Mouse (Mus musculus) CH12.LX (cell line): ENCODE data around the gene Crp. TPM values are rescaled to one million over a fixed set of nuclear protein-coding genes. Genes with fewer than 3 reads are reported as not detected.

ENCODE experiments used
- DNase-seq: peaks from one replicate; pipeline ENCODE4 v3.0.0-alpha.2; 2013; ENCODE audit errors: extremely low read depth
- H3K27ac ChIP-seq: 2 replicates; pipeline ENCODE4 v1.5.1; 2012; ENCODE audit warnings: low read depth, mild to moderate bottlenecking, control low read depth, moderate library complexity; ENCODE audit not compliant: insufficient read depth
- H3K27me3 ChIP-seq: replicated peaks from 2 replicates; pipeline ENCODE3; 2012; ENCODE audit warnings: inconsistent platforms
- H3K36me3 ChIP-seq, 2 experiments: replicated peaks in 1 of 2; 2 replicates each; pipeline versions ENCODE3 to v1.6.1; 2012; ENCODE audit warnings: inconsistent platforms in 1 of 2, low read length in 1 of 2, mild to moderate bottlenecking in 1 of 2, mixed read lengths in 1 of 2, moderate library complexity in 1 of 2; ENCODE audit not compliant: control insufficient read depth in 1 of 2, insufficient read depth in 1 of 2
- H3K4me1 ChIP-seq, 2 experiments: 2 replicates each; pipeline ENCODE4 v1.6.1; 2012; ENCODE audit warnings: inconsistent platforms in 1 of 2, moderate library complexity in 1 of 2; ENCODE audit not compliant: insufficient read depth in 2 of 2, control insufficient read depth in 1 of 2
- H3K4me2 ChIP-seq: 2 replicates; pipeline ENCODE4 v1.6.1; 2012; ENCODE audit warnings: low read depth, mild to moderate bottlenecking, control low read depth; ENCODE audit not compliant: poor library complexity, insufficient read depth, severe bottlenecking
- H3K4me3 ChIP-seq, 3 experiments: fragments of 150-350 bp in 1 of 3; sonication (generic) in 1 of 3; replicated peaks in 1 of 3; 2 replicates each; pipeline versions ENCODE3 to v1.5.1; 2011 to 2012; ENCODE audit warnings: low read depth in 2 of 3, low read length in 2 of 3, mild to moderate bottlenecking in 2 of 3, moderate library complexity in 2 of 3, control low read depth in 1 of 3, improper control_type of control experiment in 1 of 3, inconsistent platforms in 1 of 3, mixed read lengths in 1 of 3; ENCODE audit not compliant: poor library complexity in 1 of 3
- H3K79me2 ChIP-seq: replicated peaks from 2 replicates; pipeline ENCODE4 v1.6.1; 2012; ENCODE audit warnings: mild to moderate bottlenecking, moderate library complexity; ENCODE audit not compliant: control insufficient read depth, poor library complexity, insufficient read depth, severe bottlenecking; ENCODE audit errors: extremely low read depth
- H3K9ac ChIP-seq: 2 replicates; pipeline ENCODE4 v1.6.1; 2012; ENCODE audit warnings: low read depth, mild to moderate bottlenecking, control low read depth, moderate library complexity; ENCODE audit not compliant: insufficient read depth
- H3K9me3 ChIP-seq: replicated peaks from 2 replicates; pipeline ENCODE3; 2012; ENCODE audit warnings: low read length, inconsistent platforms, mixed read lengths
- CHD1 ChIP-seq: IDR thresholded peaks from 2 replicates; pipeline ENCODE4 v1.6.1; 2012; ENCODE audit warnings: low read depth, low read length, improper control_type of control experiment, inconsistent platforms
- ETS1 ChIP-seq: conservative IDR thresholded peaks from 2 replicates; pipeline ENCODE4 v1.6.1; 2012; ENCODE audit warnings: low read depth, mild to moderate bottlenecking, inconsistent platforms, low read length, improper control_type of control experiment, moderate library complexity
- GABPA ChIP-seq: IDR thresholded peaks from 2 replicates; pipeline ENCODE4 v1.6.1; 2012; ENCODE audit warnings: low read depth, low read length, improper control_type of control experiment, inconsistent platforms; ENCODE audit not compliant: insufficient replicate concordance
- KAT2A ChIP-seq: IDR thresholded peaks from 2 replicates; pipeline ENCODE4 v1.6.1; 2012; ENCODE audit warnings: low read length, improper control_type of control experiment, inconsistent platforms; ENCODE audit not compliant: insufficient replicate concordance
- MAFK ChIP-seq: IDR thresholded peaks from 2 replicates; pipeline ENCODE4 v1.6.1; 2011; ENCODE audit warnings: low read length, improper control_type of control experiment; ENCODE audit not compliant: insufficient replicate concordance
- MAZ ChIP-seq: IDR thresholded peaks from 2 replicates; pipeline ENCODE4 v1.6.1; 2012; ENCODE audit warnings: low read depth, mild to moderate bottlenecking, inconsistent platforms, low read length, improper control_type of control experiment, moderate library complexity
- MEF2A ChIP-seq: IDR thresholded peaks from 2 replicates; pipeline ENCODE4 v1.6.1; 2014; ENCODE audit warnings: low read depth, mild to moderate bottlenecking, inconsistent platforms, low read length, improper control_type of control experiment, borderline replicate concordance
- MXI1 ChIP-seq: IDR thresholded peaks from 2 replicates; pipeline ENCODE4 v1.6.1; 2011; ENCODE audit warnings: mild to moderate bottlenecking, low read depth, low read length, improper control_type of control experiment
- RCOR1 ChIP-seq: conservative IDR thresholded peaks from 2 replicates; pipeline ENCODE4 v1.6.1; 2012; ENCODE audit warnings: low read depth, mild to moderate bottlenecking, inconsistent platforms, low read length, improper control_type of control experiment
- SMC3 ChIP-seq: IDR thresholded peaks from 2 replicates; pipeline ENCODE4 v1.6.1; 2011; ENCODE audit warnings: low read depth, low read length, improper control_type of control experiment
- TCF12 ChIP-seq: IDR thresholded peaks from 2 replicates; pipeline ENCODE4 v1.6.1; 2014; ENCODE audit warnings: low read depth, mild to moderate bottlenecking, inconsistent platforms, low read length, improper control_type of control experiment
- USF2 ChIP-seq: conservative IDR thresholded peaks from 2 replicates; pipeline ENCODE4 v1.6.1; 2011; ENCODE audit warnings: low read depth, low read length, improper control_type of control experiment
- ZC3H11A ChIP-seq: IDR thresholded peaks from 2 replicates; pipeline ENCODE4 v1.6.1; 2012; ENCODE audit warnings: low read depth, mild to moderate bottlenecking, inconsistent platforms, low read length, improper control_type of control experiment
- ZKSCAN1 ChIP-seq: IDR thresholded peaks from 2 replicates; pipeline ENCODE4 v1.6.1; 2012; ENCODE audit warnings: low read depth, inconsistent platforms, low read length, improper control_type of control experiment, borderline replicate concordance
- dilution Hi-C: fragments of 300-500 bp; cut with MboI; formaldehyde crosslinking; loops from 2 replicates; pipeline ENCODE4 v1.14.3; 2020; ENCODE audit warnings: low sequenced_read_pairs; ENCODE audit not compliant: extremely low pct_unique_long_range_greater_than_20kb, extremely low pct_ligation_motif_present
- in situ Hi-C: fragments of 300-500 bp; cut with MboI; formaldehyde crosslinking; loops from 3 replicates; pipeline ENCODE4 v1.14.3; 2019; ENCODE audit warnings: low sequenced_read_pairs, low pct_ligation_motif_present, low pct_unique_long_range_greater_than_20kb, mixed read lengths
- polyA plus RNA-seq: library from polyadenylated mRNA; unstranded; fragments of >175 nt; gene quantifications from 2 replicates; pipeline ENCODE4 v1.2.1, GENCODE M21; 2012; ENCODE audit warnings: low read depth; ENCODE audit not compliant: insufficient read length
- total RNA-seq, 2 experiments: library from RNA; depleted of rRNA; stranded (reverse); fragments of 300-350 nt in 1 of 2; fragments of >200 nt in 1 of 2; gene quantifications; 2 replicates each; pipeline ENCODE4 v1.2.3; 2012 to 2014

Crp gene
- total and polyA plus RNA-seq, 3 experiments = not detected

DNA sequence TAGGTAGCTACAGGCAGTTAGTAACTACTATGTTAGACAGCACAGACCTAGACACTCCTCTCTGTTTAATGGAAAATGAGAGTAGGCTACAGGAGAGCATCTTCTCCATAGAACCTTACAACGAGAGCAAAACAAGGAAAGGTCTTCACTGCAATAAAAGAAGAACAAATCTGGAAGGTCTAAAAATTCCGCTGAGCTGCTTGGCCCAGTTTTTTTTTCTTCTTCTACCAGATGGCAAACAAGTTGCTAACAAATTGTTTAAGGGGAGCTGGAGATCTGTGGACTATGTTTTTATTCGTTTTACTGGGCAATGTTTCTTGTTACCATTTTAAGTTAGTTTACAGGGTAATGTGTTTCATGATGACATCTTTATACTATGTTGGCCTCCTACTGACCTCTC, 53.4 kb downstream of the Crp start:
- no peak overlapping the region for H3K4me3 ChIP-seq
- no peaks in the 10 kb centered on the region for H3K36me3 ChIP-seq
- peaks cover 0 to 12% of the 10 kb centered on the region in 2 experiments; a peak in 1 of 4 replicates for H3K4me1 ChIP-seq
- no peak overlapping the region for H3K4me2 ChIP-seq
- H3K27ac ChIP-seq = no peak overlapping the region
- TF ChIP-seq ETS1 (no peak), CHD1 (no peak), KAT2A (no peak), TCF12 (no peak), MAFK (no peak), MXI1 (no peak), USF2 (no peak), MEF2A (no peak), MAZ (no peak), GABPA (no peak)
- no peak overlapping the region for H3K9ac ChIP-seq
- H3K9me3 ChIP-seq = no peaks in the 10 kb centered on the region
- dilution Hi-C loops (no loop called here), in situ Hi-C loops (no loop called here)
- no peaks in the 10 kb centered on the region for H3K79me2 ChIP-seq
- no peak for DNase-seq
- no peaks in the 10 kb centered on the region for H3K27me3 ChIP-seq

DNA sequence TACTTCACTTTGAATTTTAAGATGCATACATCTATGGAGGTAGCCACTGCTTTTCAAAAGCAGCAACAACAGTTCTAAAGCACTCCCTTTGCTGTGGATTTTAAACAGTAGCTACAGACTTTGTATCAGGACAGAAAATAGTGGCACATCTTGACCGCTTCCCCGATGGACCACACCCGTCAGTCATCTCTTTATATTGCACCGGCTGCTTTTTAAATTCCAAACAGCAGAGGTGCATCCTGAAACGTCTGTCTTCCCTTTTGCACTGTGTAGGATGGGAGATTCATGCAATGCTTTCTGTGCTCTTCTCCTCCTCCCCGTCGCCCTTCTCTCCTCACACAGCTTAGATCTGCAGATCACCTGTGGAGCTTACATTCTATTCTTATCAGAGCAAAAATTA, 57.3 kb downstream of the Crp start:
- no peak overlapping the region for H3K9ac ChIP-seq
- no peaks in the 10 kb centered on the region for H3K27me3 ChIP-seq
- dilution Hi-C loops = no loop called here
- H3K9me3 ChIP-seq = no peaks in the 10 kb centered on the region
- H3K36me3 ChIP-seq = no peaks in the 10 kb centered on the region
- peaks cover 0 to 12% of the 10 kb centered on the region in 2 experiments; a peak in 1 of 4 replicates for H3K4me1 ChIP-seq
- TF ChIP-seq ZC3H11A = no peak
- no peak for TF ChIP-seq USF2
- no peak for TF ChIP-seq SMC3
- TF ChIP-seq ZKSCAN1 = no peak
- no peak for TF ChIP-seq MAFK
- no peak for TF ChIP-seq RCOR1
- no peak overlapping the region for H3K27ac ChIP-seq
- in situ Hi-C loops = no loop called here
- no peak for DNase-seq
- no peak overlapping the region for H3K4me3 ChIP-seq
- no peak overlapping the region for H3K4me2 ChIP-seq
- H3K79me2 ChIP-seq = no peaks in the 10 kb centered on the region
